Mouse (Mus musculus): Measurements from ENCODE around the gene Ccnc.
"Not testable (repeated sequence)": the region's sequence is repeated elsewhere in the genome, so short reads cannot be mapped to it uniquely, and the experiment has no call there.

Ccnc gene

GRCm38 (mm10) chr4:21689492-21689941 is 38.0 kb upstream of the Ccnc start:
- Histone ChIP-seq H3K27me3 (ENCODE audit: control insufficient read depth, insufficient read depth, low read length, poor library complexity, severe bottlenecking) (0 out of 2 replicates have a peak, but pooled peaks cover 2% of the 10 kb centered on the region), H3K36me3 (ENCODE audit: control insufficient read depth, insufficient read depth, low read length, poor library complexity, severe bottlenecking) (no peaks in the 10 kb centered on the region)
- no peak for DNase-seq (ENCODE audit: low read depth, low spot score)

GRCm38 (mm10) chr4:21690221-21690620 is 37.3 kb upstream of the Ccnc start:
- Histone ChIP-seq H3K27me3 (ENCODE audit: control insufficient read depth, insufficient read depth, low read length, poor library complexity, severe bottlenecking) (0 out of 2 replicates have a peak, but pooled peaks cover 2% of the 10 kb centered on the region), H3K36me3 (ENCODE audit: control insufficient read depth, insufficient read depth, low read length, poor library complexity, severe bottlenecking) (no peaks in the 10 kb centered on the region)
- no peak for DNase-seq (ENCODE audit: low read depth, low spot score)

GRCm38 (mm10) chr4:21695638-21696254 is 31.8 kb upstream of the Ccnc start:
- Histone ChIP-seq H3K27me3 (ENCODE audit: control insufficient read depth, insufficient read depth, low read length, poor library complexity, severe bottlenecking) (no peaks in the 10 kb centered on the region), H3K36me3 (ENCODE audit: control insufficient read depth, insufficient read depth, low read length, poor library complexity, severe bottlenecking) (no peaks in the 10 kb centered on the region)
- DNase-seq (ENCODE audit: low read depth, low spot score): peak; percentile 73

- H3K27me3 ChIP-seq (ENCODE audit: control insufficient read depth, insufficient read depth, low read length, poor library complexity, severe bottlenecking): no peaks in the 10 kb centered on the region
- H3K36me3 ChIP-seq (ENCODE audit: control insufficient read depth, insufficient read depth, low read length, poor library complexity, severe bottlenecking): no peaks in the 10 kb centered on the region
- DNase-seq (ENCODE audit: low read depth, low spot score): no peak
Measured at GRCm38 (mm10) chr4:21705046-21705445, 22.5 kb upstream of the Ccnc start.

GRCm38 (mm10) chr4:21712147-21712546 is 15.4 kb upstream of the Ccnc start:
- Histone ChIP-seq H3K36me3 (ENCODE audit: control insufficient read depth, insufficient read depth, low read length, poor library complexity, severe bottlenecking) (no peaks in the 10 kb centered on the region), H3K27me3 (ENCODE audit: control insufficient read depth, insufficient read depth, low read length, poor library complexity, severe bottlenecking) (no peaks in the 10 kb centered on the region)
- peak; percentile 74 for DNase-seq (ENCODE audit: low read depth, low spot score)

- no peak for DNase-seq (ENCODE audit: low read depth, low spot score)
- no peaks in the 10 kb centered on the region for H3K36me3 ChIP-seq (ENCODE audit: control insufficient read depth, insufficient read depth, low read length, poor library complexity, severe bottlenecking)
- no peaks in the 10 kb centered on the region; the same call in 1 of the 2 replicates for H3K27me3 ChIP-seq (ENCODE audit: control insufficient read depth, insufficient read depth, low read length, poor library complexity, severe bottlenecking)
Measured at GRCm38 (mm10) chr4:21722752-21723334, 4.7 kb upstream of the Ccnc start.

- Histone ChIP-seq H3K36me3 (ENCODE audit: control insufficient read depth, insufficient read depth, low read length, poor library complexity, severe bottlenecking) (no peaks in the 10 kb centered on the region), H3K27me3 (ENCODE audit: control insufficient read depth, insufficient read depth, low read length, poor library complexity, severe bottlenecking) (no peaks in the 10 kb centered on the region)
- peak; percentile 68 for DNase-seq (ENCODE audit: low read depth, low spot score)
Measured at GRCm38 (mm10) chr4:21726912-21727614, 438 bp upstream of the Ccnc start.

- H3K27me3 ChIP-seq (ENCODE audit: control insufficient read depth, insufficient read depth, low read length, poor library complexity, severe bottlenecking): no peaks in the 10 kb centered on the region
- H3K36me3 ChIP-seq (ENCODE audit: control insufficient read depth, insufficient read depth, low read length, poor library complexity, severe bottlenecking): peaks cover 6% of the 10 kb centered on the region; the same call in 1 of the 2 replicates
- DNase-seq (ENCODE audit: low read depth, low spot score): peak; percentile 40
Measured at GRCm38 (mm10) chr4:21739169-21739568, 11.7 kb downstream of the Ccnc start.

GRCm38 (mm10) chr4:21744142-21744541 is 16.6 kb downstream of the Ccnc start:
- peak; percentile 42 for DNase-seq (ENCODE audit: low read depth, low spot score)
- H3K27me3 ChIP-seq (ENCODE audit: control insufficient read depth, insufficient read depth, low read length, poor library complexity, severe bottlenecking); H3K36me3 ChIP-seq (ENCODE audit: control insufficient read depth, insufficient read depth, low read length, poor library complexity, severe bottlenecking): not testable (repeated sequence)

- H3K27me3 ChIP-seq (ENCODE audit: control insufficient read depth, insufficient read depth, low read length, poor library complexity, severe bottlenecking): no peaks in the 10 kb centered on the region
- DNase-seq (ENCODE audit: low read depth, low spot score): no peak
- H3K36me3 ChIP-seq (ENCODE audit: control insufficient read depth, insufficient read depth, low read length, poor library complexity, severe bottlenecking): peaks cover 3% of the 10 kb centered on the region; the same call in 1 of the 2 replicates
Measured at GRCm38 (mm10) chr4:21745723-21746122, 18.2 kb downstream of the Ccnc start.

GRCm38 (mm10) chr4:21755123-21755789 is 27.8 kb downstream of the Ccnc start:
- peak; percentile 89 for DNase-seq (ENCODE audit: low read depth, low spot score)
- H3K36me3 ChIP-seq (ENCODE audit: control insufficient read depth, insufficient read depth, low read length, poor library complexity, severe bottlenecking): no peaks in the 10 kb centered on the region; the same call in 1 of the 2 replicates
- no peaks in the 10 kb centered on the region; the same call in 1 of the 2 replicates for H3K27me3 ChIP-seq (ENCODE audit: control insufficient read depth, insufficient read depth, low read length, poor library complexity, severe bottlenecking)

- DNase-seq (ENCODE audit: low read depth, low spot score): peak; percentile 27
- no peaks in the 10 kb centered on the region; the same call in 1 of the 2 replicates for H3K27me3 ChIP-seq (ENCODE audit: control insufficient read depth, insufficient read depth, low read length, poor library complexity, severe bottlenecking)
- H3K36me3 ChIP-seq (ENCODE audit: control insufficient read depth, insufficient read depth, low read length, poor library complexity, severe bottlenecking): no peaks in the 10 kb centered on the region; the same call in 1 of the 2 replicates
Measured at GRCm38 (mm10) chr4:21758860-21759259, 31.4 kb downstream of the Ccnc start.

GRCm38 (mm10) chr4:21761416-21762160 is 34.1 kb downstream of the Ccnc start:
- DNase-seq (ENCODE audit: low read depth, low spot score): no peak
- Histone ChIP-seq H3K36me3 (ENCODE audit: control insufficient read depth, insufficient read depth, low read length, poor library complexity, severe bottlenecking) (no peaks in the 10 kb centered on the region; the same call in 1 of the 2 replicates), H3K27me3 (ENCODE audit: control insufficient read depth, insufficient read depth, low read length, poor library complexity, severe bottlenecking) (no peaks in the 10 kb centered on the region; the same call in 1 of the 2 replicates)

GRCm38 (mm10) chr4:21763827-21764226 is 36.3 kb downstream of the Ccnc start:
- no peak for DNase-seq (ENCODE audit: low read depth, low spot score)
- H3K36me3 ChIP-seq (ENCODE audit: control insufficient read depth, insufficient read depth, low read length, poor library complexity, severe bottlenecking): no peaks in the 10 kb centered on the region; the same call in 1 of the 2 replicates
- no peaks in the 10 kb centered on the region; the same call in 1 of the 2 replicates for H3K27me3 ChIP-seq (ENCODE audit: control insufficient read depth, insufficient read depth, low read length, poor library complexity, severe bottlenecking)

Measured in splenic B cell, adult 2 months (primary cell).